Mouse (Mus musculus) embryonic fibroblast, embryonic 13.5 days (primary cell): ENCODE results near the gene Kcnd1.

Experiments used
- CTCF ChIP-seq: IDR thresholded peaks from 2 replicates; pipeline ENCODE4 v1.5.1; 2011; ENCODE audit warnings: mild to moderate bottlenecking, control low read depth, low read length, moderate library complexity, borderline replicate concordance; ENCODE audit not compliant: insufficient read depth
- POLR2A ChIP-seq: IDR thresholded peaks from 2 replicates; pipeline ENCODE4 v1.6.1; 2011; ENCODE audit warnings: low read depth, mild to moderate bottlenecking, control low read depth, low read length, moderate library complexity

DNA sequence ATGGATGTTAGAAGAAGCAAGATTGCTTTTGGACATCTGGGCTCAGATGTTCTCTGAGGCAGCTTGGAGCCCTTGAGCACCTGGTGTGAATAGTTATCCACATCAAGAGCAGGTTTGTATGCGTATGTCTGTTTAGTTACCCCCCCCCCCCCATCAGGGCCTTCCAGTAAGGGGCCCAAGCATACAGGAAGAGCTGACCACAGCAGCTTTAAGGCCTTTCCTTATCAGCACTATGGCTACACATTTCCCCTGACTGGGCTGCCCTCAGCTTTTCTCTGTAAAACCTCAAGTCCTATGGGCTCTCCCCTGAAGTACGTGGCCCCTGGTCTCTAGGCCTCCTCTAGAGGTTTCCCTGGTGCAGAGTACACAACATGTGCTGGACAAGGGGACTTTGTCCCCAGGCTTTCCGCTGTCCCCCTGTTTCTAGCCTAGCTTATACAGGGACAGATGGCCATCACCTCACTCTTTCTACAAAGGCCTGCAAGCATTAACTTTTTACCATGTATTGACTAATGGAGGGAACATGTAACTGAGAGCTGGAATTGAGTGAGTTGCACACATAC is 37.2 kb downstream of the Kcnd1 start:
- no peak for TF ChIP-seq POLR2A
- no peak for TF ChIP-seq CTCF
